ENCODE assay signal across 11 mouse cellular contexts in the genomic region with DNA sequence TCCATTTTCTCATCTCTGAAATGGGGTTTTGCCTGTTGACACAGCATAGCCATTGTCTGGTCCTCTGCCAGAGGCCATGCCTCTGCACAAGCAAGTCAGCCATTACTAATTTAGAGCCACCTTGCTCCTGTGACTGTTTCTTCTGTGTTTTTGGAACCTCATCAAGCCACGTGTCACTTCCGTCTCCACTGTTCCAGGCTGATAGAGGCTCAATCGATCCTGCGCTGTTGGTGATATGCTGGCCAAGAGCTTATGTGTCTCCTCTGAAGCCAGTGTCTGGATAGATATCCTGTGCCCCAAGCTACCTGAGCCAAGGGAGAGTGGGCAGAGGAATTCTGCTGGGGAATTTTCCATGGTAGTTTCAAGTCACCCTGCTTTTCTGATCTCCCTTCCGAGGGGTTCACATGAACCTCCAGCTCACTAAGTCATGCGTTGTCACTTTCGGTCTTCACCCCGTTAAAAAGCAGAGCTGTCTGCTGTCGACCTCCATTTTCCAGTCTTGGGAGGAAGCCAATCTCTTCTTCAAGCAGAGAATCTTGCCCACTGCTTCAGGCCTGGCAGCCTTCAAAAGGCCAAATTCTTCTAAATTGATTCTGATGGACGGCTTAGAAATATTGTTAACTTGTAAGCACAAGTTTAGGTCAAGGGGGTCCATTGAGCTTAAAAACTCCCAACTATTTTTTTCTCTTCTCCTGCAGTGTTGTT.
DNase-seq lines count a peak whose midpoint lies in the region; ATAC-seq lines count a peak whose summit lies in the region.
"Had no signal": no experiment of that assay in that cellular context is flagged by ENCODE, and none has a peak within 500 bp of the region (broad histone marks: within the 10 kb centered on the region; RNA-seq: fewer than 3 reads in every experiment).

No protein-coding gene starts in this region.

- no peak overlapping the region for H3K4me3 ChIP-seq in heart, embryonic 11.5 days (ENCODE audit: low read depth, low read length)
- 0 out of 2 replicates have a peak overlapping the region, but pooled peaks have one; percentile 3 for H3K4me3 ChIP-seq in hindbrain, embryonic 12.5 days
- peak overlapping the region; percentile 53 for H3K4me3 ChIP-seq in neural tube, embryonic 15.5 days (replicated peaks)

- H3K4me1 ChIP-seq in heart, embryonic 11.5 days (ENCODE audit: control insufficient read depth, insufficient read depth, low read length): peaks cover 48% of the 10 kb centered on the region
- peaks cover 57% of the 10 kb centered on the region for H3K4me1 ChIP-seq in hindbrain, embryonic 12.5 days
- H3K4me1 ChIP-seq in neural tube, embryonic 15.5 days: peaks cover 60% of the 10 kb centered on the region

- peak overlapping the region; percentile 37 for H3K27ac ChIP-seq in heart, embryonic 11.5 days (ENCODE audit: low read depth, low read length)
- H3K27ac ChIP-seq in hindbrain, embryonic 12.5 days: peak overlapping the region; percentile 75
- peak overlapping the region; percentile 68 for H3K27ac ChIP-seq in neural tube, embryonic 15.5 days (replicated peaks)
- H3K27ac ChIP-seq: macrophage had no signal

- intact Hi-C loops in heart, postnatal 25 days (cut with DNase I): no loop called here

- H3K36me3 ChIP-seq in heart, embryonic 11.5 days (ENCODE audit: control insufficient read depth, insufficient read depth, low read length): no peaks in the 10 kb centered on the region
- H3K36me3 ChIP-seq in hindbrain, embryonic 12.5 days: no peaks in the 10 kb centered on the region
- H3K36me3 ChIP-seq in neural tube, embryonic 15.5 days: no peaks in the 10 kb centered on the region

- no peak for ATAC-seq in heart, embryonic 11.5 days (replicated peaks; ENCODE audit: insufficient number of reproducible peaks, low FRiP score, low TSS enrichment)
- ATAC-seq in hindbrain, embryonic 12.5 days (ENCODE audit: low FRiP score): no peak
- no peak for ATAC-seq in neural tube, embryonic 15.5 days (ENCODE audit: low FRiP score)

- H3K9ac ChIP-seq in heart, embryonic 11.5 days (ENCODE audit: low read depth, low read length): no peak overlapping the region
- H3K9ac ChIP-seq in hindbrain, embryonic 12.5 days: 0 out of 2 replicates have a peak overlapping the region, but pooled peaks have one; percentile 18
- H3K9ac ChIP-seq in neural tube, embryonic 15.5 days (replicated peaks): no peak overlapping the region

- no peaks in the 10 kb centered on the region for H3K27me3 ChIP-seq in heart, embryonic 11.5 days (ENCODE audit: control insufficient read depth, insufficient read depth, low read length)
- H3K27me3 ChIP-seq in hindbrain, embryonic 12.5 days: no peaks in the 10 kb centered on the region
- no peaks in the 10 kb centered on the region for H3K27me3 ChIP-seq in neural tube, embryonic 15.5 days (replicated peaks)

- 35% methylated on average over 10 of the region's 10 CpGs for WGBS in heart, embryonic 11.5 days (ENCODE audit: insufficient replicate concordance)
- WGBS in hindbrain, embryonic 12.5 days: 59% methylated on average over 10 of the region's 10 CpGs
- WGBS in neural tube, embryonic 15.5 days: 54% methylated on average over 10 of the region's 10 CpGs

- no peak for DNase-seq in heart, postnatal 25 days (ENCODE audit: low spot score)
- DNase-seq in right cerebral cortex, postnatal 10 days (ENCODE audit: low spot score in 2 of 2): peak; percentile 35 to 49
- DNase-seq in right cerebral cortex, postnatal 36 days (ENCODE audit: low spot score in 2 of 2): no peak
- no peak for DNase-seq in spleen, postnatal 4 days (ENCODE audit: low spot score in 2 of 2)
- DNase-seq in adipocyte (ENCODE audit: low spot score): no peak
- DNase-seq: B cell, adult 2 months; gastrocnemius, postnatal 36 days had no signal

- no peaks in the 10 kb centered on the region for H3K9me3 ChIP-seq in heart, embryonic 11.5 days (replicated peaks; ENCODE audit: control insufficient read depth, low read length)
- no peaks in the 10 kb centered on the region for H3K9me3 ChIP-seq in hindbrain, embryonic 12.5 days (replicated peaks)
- H3K9me3 ChIP-seq in neural tube, embryonic 15.5 days (replicated peaks): no peaks in the 10 kb centered on the region

- peak overlapping the region; percentile 51 for H3K4me2 ChIP-seq in heart, embryonic 11.5 days
- peak overlapping the region; percentile 64 for H3K4me2 ChIP-seq in hindbrain, embryonic 12.5 days (replicated peaks)
- H3K4me2 ChIP-seq in neural tube, embryonic 15.5 days: peak overlapping the region; percentile 68

Comparison
In these comparisons a context has a peak if more than half of its experiments do, and no peak if none do; other contexts are left out.
1. DNase-seq: peak in right cerebral cortex, postnatal 10 days (2 of 2); none in heart, postnatal 25 days (single experiment), right cerebral cortex, postnatal 36 days (0 of 2), spleen, postnatal 4 days (0 of 2) and adipocyte (single experiment).
2. Peak in every context shown above with its lines, with median percentiles within 50 percentile points of each other: H3K27ac ChIP-seq and H3K4me2 ChIP-seq.